Mouse (Mus musculus): ENCODE measurements around the gene Pde4b. TPM values are rescaled to one million over a fixed set of nuclear protein-coding genes. Genes with fewer than 3 reads are reported as not detected.

Pde4b gene
- polyA plus RNA-seq, 1 experiment, result 0.81 TPM

- no peaks in the 10 kb centered on the region for H3K9me3 ChIP-seq (replicated peaks; ENCODE audit: control insufficient read depth, insufficient read depth, low read length, poor library complexity, severe bottlenecking)
- H3K27ac ChIP-seq (ENCODE audit: insufficient read depth, low read length), result no peak overlapping the region
- H3K27me3 ChIP-seq (ENCODE audit: control insufficient read depth, insufficient read depth, low read length, poor library complexity, severe bottlenecking), result no peaks in the 10 kb centered on the region
- H3K36me3 ChIP-seq (ENCODE audit: control insufficient read depth, insufficient read depth, low read length, poor library complexity, severe bottlenecking), result no peaks in the 10 kb centered on the region
- no peak overlapping the region for H3K9ac ChIP-seq (ENCODE audit: low read depth, poor library complexity, severe bottlenecking)
- no peak overlapping the region for H3K4me3 ChIP-seq (ENCODE audit: low read depth, low read length)
- H3K4me1 ChIP-seq (ENCODE audit: control insufficient read depth, insufficient read depth, low read length), result no peaks in the 10 kb centered on the region
- TF ChIP-seq EP300 (IDR thresholded peaks at IDR 0.05; ENCODE audit: insufficient read depth, low read depth, low read length), result no peak
- TF ChIP-seq POLR2A (IDR thresholded peaks at IDR 0.05; ENCODE audit: insufficient read depth, low read length), result no peak
- no peak for TF ChIP-seq CTCF (IDR thresholded peaks at IDR 0.05; ENCODE audit: low read depth, low read length)
These were observed 71.8 kb downstream of the Pde4b start for GRCm38 (mm10) chr4:102159178-102159577.

- H3K9ac ChIP-seq (ENCODE audit: low read depth, poor library complexity, severe bottlenecking), result no peak overlapping the region
- H3K27ac ChIP-seq (ENCODE audit: insufficient read depth, low read length), result no peak overlapping the region
- no peaks in the 10 kb centered on the region for H3K9me3 ChIP-seq (replicated peaks; ENCODE audit: control insufficient read depth, insufficient read depth, low read length, poor library complexity, severe bottlenecking)
- H3K4me1 ChIP-seq (ENCODE audit: control insufficient read depth, insufficient read depth, low read length), result no peaks in the 10 kb centered on the region
- H3K36me3 ChIP-seq (ENCODE audit: control insufficient read depth, insufficient read depth, low read length, poor library complexity, severe bottlenecking), result no peaks in the 10 kb centered on the region
- no peak overlapping the region for H3K4me3 ChIP-seq (ENCODE audit: low read depth, low read length)
- TF ChIP-seq EP300 (IDR thresholded peaks at IDR 0.05; ENCODE audit: insufficient read depth, low read depth, low read length), result no peak
- TF ChIP-seq CTCF (IDR thresholded peaks at IDR 0.05; ENCODE audit: low read depth, low read length), result no peak
- no peak for TF ChIP-seq POLR2A (IDR thresholded peaks at IDR 0.05; ENCODE audit: insufficient read depth, low read length)
- H3K27me3 ChIP-seq (ENCODE audit: control insufficient read depth, insufficient read depth, low read length, poor library complexity, severe bottlenecking), result no peaks in the 10 kb centered on the region
These were observed 84.3 kb downstream of the Pde4b start for GRCm38 (mm10) chr4:102171636-102172035.

GRCm38 (mm10) chr4:102172711-102173213 lies 85.4 kb downstream of the Pde4b start:
- H3K4me1 ChIP-seq (ENCODE audit: control insufficient read depth, insufficient read depth, low read length), result no peaks in the 10 kb centered on the region
- H3K9ac ChIP-seq (ENCODE audit: low read depth, poor library complexity, severe bottlenecking), result no peak overlapping the region
- TF ChIP-seq CTCF (IDR thresholded peaks at IDR 0.05; ENCODE audit: low read depth, low read length) (no peak), EP300 (IDR thresholded peaks at IDR 0.05; ENCODE audit: insufficient read depth, low read depth, low read length) (no peak), POLR2A (IDR thresholded peaks at IDR 0.05; ENCODE audit: insufficient read depth, low read length) (no peak)
- no peaks in the 10 kb centered on the region for H3K9me3 ChIP-seq (replicated peaks; ENCODE audit: control insufficient read depth, insufficient read depth, low read length, poor library complexity, severe bottlenecking)
- H3K4me3 ChIP-seq (ENCODE audit: low read depth, low read length), result no peak overlapping the region
- H3K36me3 ChIP-seq (ENCODE audit: control insufficient read depth, insufficient read depth, low read length, poor library complexity, severe bottlenecking), result no peaks in the 10 kb centered on the region
- no peak overlapping the region for H3K27ac ChIP-seq (ENCODE audit: insufficient read depth, low read length)
- H3K27me3 ChIP-seq (ENCODE audit: control insufficient read depth, insufficient read depth, low read length, poor library complexity, severe bottlenecking), result no peaks in the 10 kb centered on the region

GRCm38 (mm10) chr4:102175985-102176384 lies 88.6 kb downstream of the Pde4b start:
- Histone ChIP-seq H3K9me3 (replicated peaks; ENCODE audit: control insufficient read depth, insufficient read depth, low read length, poor library complexity, severe bottlenecking) (no peaks in the 10 kb centered on the region), H3K4me1 (ENCODE audit: control insufficient read depth, insufficient read depth, low read length) (no peaks in the 10 kb centered on the region), H3K27me3 (ENCODE audit: control insufficient read depth, insufficient read depth, low read length, poor library complexity, severe bottlenecking) (no peaks in the 10 kb centered on the region), H3K36me3 (ENCODE audit: control insufficient read depth, insufficient read depth, low read length, poor library complexity, severe bottlenecking) (no peaks in the 10 kb centered on the region), H3K4me3 (ENCODE audit: low read depth, low read length) (no peak overlapping the region), H3K27ac (ENCODE audit: insufficient read depth, low read length) (no peak overlapping the region), H3K9ac (ENCODE audit: low read depth, poor library complexity, severe bottlenecking) (no peak overlapping the region)
- TF ChIP-seq EP300 (IDR thresholded peaks at IDR 0.05; ENCODE audit: insufficient read depth, low read depth, low read length), result no peak

- Histone ChIP-seq H3K4me3 (ENCODE audit: low read depth, low read length) (no peak overlapping the region), H3K27me3 (ENCODE audit: control insufficient read depth, insufficient read depth, low read length, poor library complexity, severe bottlenecking) (no peaks in the 10 kb centered on the region), H3K27ac (ENCODE audit: insufficient read depth, low read length) (no peak overlapping the region), H3K4me1 (ENCODE audit: control insufficient read depth, insufficient read depth, low read length) (no peaks in the 10 kb centered on the region), H3K36me3 (ENCODE audit: control insufficient read depth, insufficient read depth, low read length, poor library complexity, severe bottlenecking) (no peaks in the 10 kb centered on the region), H3K9me3 (replicated peaks; ENCODE audit: control insufficient read depth, insufficient read depth, low read length, poor library complexity, severe bottlenecking) (no peaks in the 10 kb centered on the region), H3K9ac (ENCODE audit: low read depth, poor library complexity, severe bottlenecking) (no peak overlapping the region)
- TF ChIP-seq EP300 (IDR thresholded peaks at IDR 0.05; ENCODE audit: insufficient read depth, low read depth, low read length) (no peak), CTCF (IDR thresholded peaks at IDR 0.05; ENCODE audit: low read depth, low read length) (no peak), POLR2A (IDR thresholded peaks at IDR 0.05; ENCODE audit: insufficient read depth, low read length) (no peak)
These were observed 89.9 kb downstream of the Pde4b start for GRCm38 (mm10) chr4:102177258-102177657.

GRCm38 (mm10) chr4:102186888-102187287 lies 99.5 kb downstream of the Pde4b start:
- H3K9me3 ChIP-seq (replicated peaks; ENCODE audit: control insufficient read depth, insufficient read depth, low read length, poor library complexity, severe bottlenecking), result no peaks in the 10 kb centered on the region
- no peaks in the 10 kb centered on the region for H3K4me1 ChIP-seq (ENCODE audit: control insufficient read depth, insufficient read depth, low read length)
- no peak overlapping the region for H3K4me3 ChIP-seq (ENCODE audit: low read depth, low read length)
- no peak for TF ChIP-seq EP300 (IDR thresholded peaks at IDR 0.05; ENCODE audit: insufficient read depth, low read depth, low read length)
- TF ChIP-seq CTCF (IDR thresholded peaks at IDR 0.05; ENCODE audit: low read depth, low read length), result no peak
- TF ChIP-seq POLR2A (IDR thresholded peaks at IDR 0.05; ENCODE audit: insufficient read depth, low read length), result no peak
- no peak overlapping the region for H3K9ac ChIP-seq (ENCODE audit: low read depth, poor library complexity, severe bottlenecking)
- no peaks in the 10 kb centered on the region for H3K36me3 ChIP-seq (ENCODE audit: control insufficient read depth, insufficient read depth, low read length, poor library complexity, severe bottlenecking)
- no peaks in the 10 kb centered on the region for H3K27me3 ChIP-seq (ENCODE audit: control insufficient read depth, insufficient read depth, low read length, poor library complexity, severe bottlenecking)
- H3K27ac ChIP-seq (ENCODE audit: insufficient read depth, low read length), result no peak overlapping the region

All from ES-Bruce4 (cell line).